Mouse (Mus musculus): ENCODE data around the gene Pigr. TPM values are rescaled to one million over a fixed set of nuclear protein-coding genes. Genes with fewer than 3 reads are reported as not detected.

The Pigr gene
- polyA plus RNA-seq, 1 experiment from 2014 or later = 0.76 TPM

Other genes starting within 250 kb of the Pigr start
- gene Zp3r, start 197.1 kb upstream of the Pigr start, polyA plus RNA-seq (2014; fragmentation: Nextera tagmentation; extraction: Ambion mirVana) = 0.09 and 0.12 TPM in 2 replicates
- gene C4bp, start 165.1 kb upstream of the Pigr start, polyA plus RNA-seq (2014; fragmentation: Nextera tagmentation; extraction: Ambion mirVana) = 2.2 and 3.5 TPM in 2 replicates
- 0.23 TPM in 1 of 2 replicates, not detected in the other for gene Gm29427, start 110.9 kb upstream of the Pigr start, polyA plus RNA-seq (2014; fragmentation: Nextera tagmentation; extraction: Ambion mirVana)
- gene Yod1, start 109.4 kb upstream of the Pigr start, polyA plus RNA-seq (2014; fragmentation: Nextera tagmentation; extraction: Ambion mirVana) = 7.5 and 8.1 TPM in 2 replicates
- 9.4 and 9.8 TPM in 2 replicates for gene Pfkfb2, start 97.4 kb upstream of the Pigr start, polyA plus RNA-seq (2014; fragmentation: Nextera tagmentation; extraction: Ambion mirVana)
- gene AA986860, start 94.7 kb upstream of the Pigr start, polyA plus RNA-seq (2014; fragmentation: Nextera tagmentation; extraction: Ambion mirVana) = 55.7 and 61.4 TPM in 2 replicates
- 0.16 TPM in 1 of 2 replicates, not detected in the other for gene Fcamr, start 25.8 kb upstream of the Pigr start, polyA plus RNA-seq (2014; fragmentation: Nextera tagmentation; extraction: Ambion mirVana)
- 4.6 and 5.2 TPM in 2 replicates for gene Fcmr, start 39.0 kb downstream of the Pigr start, polyA plus RNA-seq (2014; fragmentation: Nextera tagmentation; extraction: Ambion mirVana)
- gene Il24, start 60.8 kb downstream of the Pigr start, polyA plus RNA-seq (2014; fragmentation: Nextera tagmentation; extraction: Ambion mirVana) = not detected in 2 replicates
- gene Il20, start 84.8 kb downstream of the Pigr start, polyA plus RNA-seq (2014; fragmentation: Nextera tagmentation; extraction: Ambion mirVana) = not detected in 2 replicates
- not detected in 2 replicates for gene Il19, start 113.4 kb downstream of the Pigr start, polyA plus RNA-seq (2014; fragmentation: Nextera tagmentation; extraction: Ambion mirVana)
- not detected in 2 replicates for gene Il10, start 193.2 kb downstream of the Pigr start, polyA plus RNA-seq (2014; fragmentation: Nextera tagmentation; extraction: Ambion mirVana)

All from intestine, embryonic 14.5 days (tissue).